Mouse (Mus musculus) embryo, embryonic 11.5 days (tissue): ENCODE results near the gene Stil.
A peak's percentile ranks its signal among the peaks of the same experiment; 100 is the strongest.

Source experiments
- DNase-seq: peaks from one replicate; pipeline ENCODE4 v3.0.0-alpha.2; 2012; ENCODE audit warnings: low read depth, low spot score

Stil gene

GRCm38 (mm10) chr4:115079821-115080349 is 79.9 kb downstream of the Stil start:
- DNase-seq: no peak

GRCm38 (mm10) chr4:115083031-115083430 is 83.1 kb downstream of the Stil start:
- DNase-seq: no peak

- DNase-seq: peak; percentile 46
These were observed 85.7 kb downstream of the Stil start for GRCm38 (mm10) chr4:115085522-115086095.

GRCm38 (mm10) chr4:115086257-115086656 is 86.3 kb downstream of the Stil start:
- DNase-seq: no peak

- DNase-seq: no peak
These were observed 86.9 kb downstream of the Stil start for GRCm38 (mm10) chr4:115086763-115087415.

- no peak for DNase-seq
These were observed 88.8 kb downstream of the Stil start, which contains the start of gene Pdzk1ip1 for GRCm38 (mm10) chr4:115088611-115089338. Gene Pdzk1ip1, plus strand, starts transcription at chr4:115088708.

- no peak for DNase-seq
These were observed 90.6 kb downstream of the Stil start for GRCm38 (mm10) chr4:115090592-115090991.

- DNase-seq: no peak
These were observed 91.8 kb downstream of the Stil start for GRCm38 (mm10) chr4:115091806-115092205.
